Mouse (Mus musculus) urinary bladder, adult 2 months (tissue): ENCODE data around the gene Fmo1. TPM values are rescaled to one million over a fixed set of nuclear protein-coding genes. Genes with fewer than 3 reads are reported as not detected.

ENCODE experiments used
- DNase-seq: peaks from one replicate; pipeline ENCODE4 v3.0.0; 2022; ENCODE audit warnings: low spot score
- polyA plus RNA-seq: library from polyadenylated mRNA; depleted of rRNA; stranded (reverse); fragments of >200 nt; gene quantifications from 2 replicates; pipeline ENCODE4 v1.2.3, GENCODE M21; 2012

Fmo1 gene
- polyA plus RNA-seq, 1 experiment, result 150 TPM

DNA sequence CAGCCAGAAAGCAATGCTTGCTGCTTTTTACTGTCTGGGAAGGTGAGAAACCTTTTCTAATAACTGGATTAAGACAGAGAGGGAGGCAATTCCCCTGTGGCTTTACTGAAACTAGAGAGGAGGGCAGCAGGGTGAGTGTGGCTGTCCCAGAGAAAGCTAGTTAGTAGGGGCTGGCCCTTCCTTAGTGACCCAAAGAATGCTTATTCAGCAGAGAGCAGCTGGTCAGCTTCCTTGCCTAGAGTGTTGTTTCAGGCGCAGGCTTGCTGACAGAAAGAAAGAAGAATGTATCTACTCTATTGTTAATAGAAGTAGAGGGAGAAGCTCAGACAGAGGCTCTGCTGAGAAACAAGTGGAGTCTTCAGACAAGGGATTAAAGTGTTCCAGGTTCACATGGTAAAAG lies 4.1 kb downstream of the Fmo1 start:
- no peak for DNase-seq

DNA sequence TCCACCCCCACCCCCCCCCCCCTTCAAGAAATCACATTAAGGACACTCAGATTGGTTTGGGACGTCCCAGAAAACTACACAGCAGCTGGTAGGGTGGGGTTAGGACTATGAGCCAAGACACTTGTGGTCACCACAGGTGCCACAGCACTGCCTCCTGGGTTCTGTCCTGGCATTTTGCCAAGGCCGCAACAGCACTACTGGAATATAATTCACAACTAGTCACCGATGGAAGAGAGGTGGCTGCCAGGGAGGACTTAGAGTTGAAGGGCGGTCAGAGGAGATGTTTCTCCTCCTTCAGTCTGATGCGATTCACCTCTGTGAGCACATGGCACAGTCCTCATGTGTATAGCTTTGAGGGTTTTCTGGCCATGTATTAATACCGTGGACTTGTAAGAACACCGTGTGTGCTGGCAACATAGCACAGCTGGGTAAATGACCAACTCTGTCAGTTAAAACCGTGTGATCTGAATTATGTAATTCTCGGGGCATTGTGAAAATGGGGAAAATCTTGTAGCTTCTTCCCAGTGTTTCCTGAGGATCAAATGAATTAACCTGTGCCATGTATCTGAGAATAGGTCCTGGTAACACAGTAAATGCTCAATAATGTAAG lies 6.3 kb downstream of the Fmo1 start:
- no peak for DNase-seq

DNA sequence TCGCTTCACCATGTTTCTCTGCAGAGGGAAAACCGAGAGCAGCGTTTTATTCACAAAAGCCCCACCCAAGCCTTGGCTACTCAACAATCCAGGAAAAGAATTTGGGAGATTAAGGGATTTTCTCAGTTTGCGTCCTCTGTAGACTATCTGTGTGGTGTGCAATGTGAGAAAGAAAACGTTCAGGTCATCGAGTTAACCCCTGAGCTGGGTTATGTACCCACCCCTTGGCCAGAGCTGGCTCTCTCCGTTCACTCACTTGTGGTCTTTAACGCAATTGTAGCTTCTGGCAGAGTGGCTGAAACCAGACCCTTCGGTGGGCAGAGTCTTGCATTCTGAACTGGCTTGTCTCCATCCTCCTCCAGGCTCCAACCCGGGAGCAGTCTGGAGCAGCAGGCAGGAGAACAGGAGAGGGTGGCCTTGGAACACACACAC lies 6.8 kb downstream of the Fmo1 start:
- no peak for DNase-seq

DNA sequence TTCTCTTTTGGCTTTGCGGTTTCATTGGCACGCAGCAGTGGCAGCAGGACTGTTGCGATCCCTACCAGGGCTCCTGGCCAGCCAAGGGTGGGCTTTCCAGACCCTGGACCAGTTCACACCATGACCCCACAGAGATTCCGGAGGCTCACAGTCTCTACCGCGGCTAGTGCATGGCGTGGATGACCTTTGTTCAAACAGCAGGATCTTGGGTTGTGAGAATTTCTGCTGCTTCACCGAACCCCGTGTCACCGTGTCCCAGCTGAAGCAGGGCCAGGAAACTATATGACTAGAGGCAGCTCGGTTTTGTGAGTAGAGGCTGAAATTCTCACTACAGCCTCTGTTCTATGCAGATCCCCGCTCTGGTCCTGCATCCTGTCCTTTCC lies 7.7 kb downstream of the Fmo1 start:
- DNase-seq, result no peak

DNA sequence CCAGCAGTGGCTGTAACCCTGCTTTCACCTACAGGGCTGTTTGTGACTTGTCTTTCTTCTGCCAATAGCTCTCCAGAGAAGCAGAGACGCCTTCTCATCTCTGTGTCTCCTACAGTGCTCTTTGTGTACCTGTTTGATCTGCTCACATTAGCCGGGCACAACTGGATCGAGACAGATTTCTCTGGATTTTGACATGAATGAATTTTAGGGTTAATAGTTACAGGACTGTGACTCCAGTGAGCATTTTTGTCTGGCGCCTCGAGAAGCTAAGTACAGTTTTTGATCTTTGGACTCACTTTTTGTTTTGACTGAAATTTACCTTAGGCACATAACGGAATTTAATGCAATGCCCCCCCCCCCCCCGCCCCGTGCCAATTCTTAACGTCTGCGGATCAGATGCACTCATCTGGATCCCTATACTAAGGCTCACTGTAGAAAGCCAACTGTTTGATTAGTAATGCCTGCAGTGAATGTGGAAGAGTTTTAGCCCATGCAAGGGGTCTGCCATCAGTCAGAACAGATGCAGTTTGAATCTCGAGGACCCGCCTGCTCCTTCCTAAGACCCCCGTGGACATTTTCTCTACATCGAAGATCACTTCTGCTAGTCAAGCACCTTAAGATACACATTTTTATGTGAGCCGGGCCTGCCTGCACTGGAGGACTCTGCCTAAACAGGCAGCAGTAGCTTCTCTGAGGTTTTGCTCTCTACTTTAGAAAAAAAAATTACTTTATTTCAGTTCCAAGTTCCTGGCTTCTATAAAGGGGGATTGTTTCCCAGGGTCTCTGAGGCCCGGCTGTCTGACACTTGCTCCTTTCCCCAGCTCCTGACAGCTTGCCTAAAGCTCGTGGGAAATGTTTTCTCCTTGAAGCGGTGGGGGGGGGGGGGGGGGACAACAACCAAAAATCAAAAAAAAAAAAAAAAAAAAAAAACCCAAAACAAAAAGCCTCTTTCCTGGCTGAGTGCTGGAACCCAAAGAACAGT lies 8.4 kb downstream of the Fmo1 start:
- no peak for DNase-seq

GRCm38 (mm10) chr1:162853812-162854482 lies 12.5 kb downstream of the Fmo1 start:
- no peak for DNase-seq

DNA sequence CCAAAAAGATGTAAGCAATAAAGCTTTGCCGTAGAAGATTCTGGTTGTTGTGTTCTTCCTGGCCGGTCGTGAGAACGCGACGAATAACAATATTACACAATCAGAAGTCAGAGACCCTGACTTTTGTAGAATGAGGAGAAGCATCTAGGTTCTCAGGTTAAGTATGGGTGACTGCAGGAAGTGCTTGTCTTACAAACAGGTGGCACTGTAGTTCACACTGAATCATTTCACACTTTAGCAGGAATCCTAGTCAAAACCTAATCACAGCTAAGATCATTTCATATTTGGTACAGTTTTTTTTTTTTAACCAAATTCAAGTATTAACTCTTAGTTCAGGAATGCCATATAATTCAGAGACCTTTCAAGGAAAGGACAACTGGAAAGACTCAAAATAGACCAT lies 18.9 kb downstream of the Fmo1 start:
- DNase-seq, result no peak

- DNase-seq, result no peak
Observed at GRCm38 (mm10) chr1:162840211-162840610, 26.2 kb downstream of the Fmo1 start.

GRCm38 (mm10) chr1:162838976-162839375 lies 27.4 kb downstream of the Fmo1 start:
- no peak for DNase-seq

DNA sequence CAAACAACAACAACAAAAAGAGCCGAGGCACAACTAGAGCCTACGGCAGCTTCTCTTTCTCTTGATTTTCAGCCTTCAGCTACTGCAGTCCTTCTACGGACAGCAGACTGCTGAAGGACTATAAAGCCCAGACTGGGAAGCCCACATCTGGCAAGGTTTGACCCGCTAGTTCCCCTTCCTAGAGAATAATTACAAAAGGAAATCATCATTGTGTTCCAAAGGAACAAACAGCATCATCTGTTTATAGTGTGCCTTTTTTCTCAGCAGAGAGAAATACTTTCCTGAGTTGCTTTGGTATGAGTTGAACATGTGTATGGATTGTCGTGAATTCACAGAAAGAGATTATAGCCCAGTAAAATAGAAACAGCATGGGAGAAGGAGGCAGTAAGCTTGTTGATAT lies 32.1 kb downstream of the Fmo1 start:
- DNase-seq, result no peak

- no peak for DNase-seq
Observed at GRCm38 (mm10) chr1:162832574-162832953, 33.8 kb downstream of the Fmo1 start.

- no peak for DNase-seq
Observed at GRCm38 (mm10) chr1:162831838-162832573, 34.4 kb downstream of the Fmo1 start.

DNA sequence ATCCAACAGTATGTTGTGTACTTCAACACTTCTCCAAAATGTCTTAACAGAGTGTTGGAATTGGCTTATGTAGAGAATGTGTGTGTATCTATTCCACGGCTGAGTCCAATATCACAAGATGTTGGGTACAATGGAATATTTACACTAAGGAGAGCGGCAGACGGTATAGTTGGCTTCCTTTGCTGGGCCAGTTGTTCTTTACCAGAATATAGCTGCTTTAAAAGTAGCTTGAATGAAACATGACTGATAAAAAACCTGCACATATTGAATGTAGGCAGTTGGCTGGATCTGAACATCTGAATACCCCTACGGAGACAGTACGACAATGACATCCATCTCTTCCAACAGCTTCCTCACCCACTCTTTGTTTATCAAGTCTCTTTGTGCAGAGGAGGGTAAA lies 47.1 kb downstream of the Fmo1 start:
- DNase-seq, result no peak

- DNase-seq, result no peak
Observed at GRCm38 (mm10) chr1:162815381-162816127, 50.9 kb downstream of the Fmo1 start.

- no peak for DNase-seq
Observed at GRCm38 (mm10) chr1:162814932-162815331, 51.5 kb downstream of the Fmo1 start.

GRCm38 (mm10) chr1:162813836-162814156 lies 52.6 kb downstream of the Fmo1 start, which contains the start of gene Fmo4:
Gene Fmo4 (minus strand): TSS chr1:162813972.
- DNase-seq, result no peak

DNA sequence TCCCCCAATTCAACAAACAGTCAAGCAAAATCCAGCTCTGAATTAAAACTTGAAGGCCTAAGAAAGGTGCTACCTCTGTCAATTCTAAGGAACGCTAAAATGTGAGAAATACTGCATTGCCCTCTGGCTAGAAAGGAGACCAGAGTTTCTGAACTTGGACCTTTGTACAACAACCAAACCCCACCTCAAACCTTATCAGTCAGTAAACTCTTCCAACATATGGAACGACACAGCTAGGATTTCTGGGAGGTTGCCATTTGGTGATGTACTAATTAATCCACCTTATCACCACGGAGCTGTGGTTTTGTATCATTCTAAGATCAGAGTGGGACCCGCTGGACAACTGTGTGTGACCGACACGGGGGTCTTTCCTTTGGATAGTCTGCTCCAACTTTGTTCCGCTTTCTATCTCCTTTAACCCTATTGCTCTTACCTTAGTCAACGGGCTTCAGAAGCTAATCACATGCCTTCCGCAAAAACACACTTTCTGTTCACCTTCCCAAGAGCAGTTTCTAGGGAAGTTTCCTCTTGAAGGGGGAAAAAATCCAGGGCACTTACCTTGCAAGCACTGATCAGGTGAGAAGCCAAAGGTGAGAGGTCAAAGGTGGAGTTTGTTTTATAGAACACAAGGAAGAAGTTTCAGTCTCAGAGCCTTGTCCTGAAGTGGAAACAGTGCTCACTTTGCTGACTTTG lies 53.1 kb downstream of the Fmo1 start:
- DNase-seq, result no peak

DNA sequence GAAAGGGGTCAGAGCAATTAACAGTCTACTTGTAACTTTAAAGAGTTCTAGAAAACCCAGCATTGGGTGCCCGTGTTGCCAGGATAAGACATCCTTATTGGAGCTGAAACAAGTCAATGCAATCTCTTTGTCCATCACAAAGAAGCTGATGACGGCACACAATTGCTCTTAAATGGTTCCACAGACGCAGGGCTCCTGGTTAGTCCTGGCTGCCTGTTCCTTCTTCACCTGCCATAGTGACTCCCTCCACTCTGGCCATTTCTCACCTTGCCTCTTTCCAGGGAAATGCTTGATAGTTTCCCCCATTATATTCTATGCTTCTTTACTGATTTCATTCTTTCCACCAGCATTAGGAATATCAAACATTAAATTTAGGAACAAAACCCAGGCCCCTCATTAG lies 57.9 kb downstream of the Fmo1 start:
- no peak for DNase-seq

DNA sequence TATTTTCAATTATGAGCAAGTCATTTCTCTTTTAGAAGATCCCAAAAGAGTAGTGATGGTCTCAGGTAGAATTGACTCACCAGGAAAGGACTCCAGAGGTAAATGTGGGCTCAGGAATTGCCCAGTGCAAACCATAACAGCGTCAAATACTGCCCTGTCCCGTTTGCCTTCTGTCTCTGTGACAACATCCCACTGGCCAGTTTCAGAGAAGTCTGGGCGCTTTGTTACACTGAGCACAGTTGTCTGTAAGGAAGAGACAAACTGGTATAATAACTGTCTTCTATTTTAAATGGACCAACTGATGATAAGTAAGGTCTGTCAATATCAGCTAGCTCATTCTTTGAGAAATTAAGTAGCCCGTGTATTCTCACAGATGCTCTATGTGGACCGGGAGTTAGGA lies 59.0 kb downstream of the Fmo1 start:
- DNase-seq, result no peak

GRCm38 (mm10) chr1:162805011-162805410 lies 61.4 kb downstream of the Fmo1 start:
- no peak for DNase-seq

DNA sequence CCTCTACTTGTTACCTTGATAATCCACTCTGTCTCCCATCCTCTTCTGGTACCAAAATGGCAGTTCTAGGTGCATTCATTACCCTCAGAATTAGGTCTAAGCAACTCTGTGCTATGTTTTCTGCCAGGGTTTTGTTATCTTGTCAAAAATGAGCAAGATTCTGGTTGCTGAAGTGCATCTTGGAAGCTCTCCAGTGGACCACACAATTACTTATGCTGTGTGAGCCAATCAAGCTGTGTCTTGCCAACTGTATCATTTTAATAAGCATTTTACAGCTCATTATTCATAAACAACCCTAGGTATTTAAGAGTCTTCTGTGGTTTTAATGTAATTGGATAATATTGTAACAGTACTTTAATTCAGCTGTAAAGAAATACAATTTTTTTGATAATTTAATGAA lies 70.0 kb downstream of the Fmo1 start:
- DNase-seq, result no peak
